Mouse (Mus musculus) embryo, embryonic 10.5 days (tissue): ENCODE measurements around the gene BC030499.

Experiments
- DNase-seq: peaks from one replicate; pipeline ENCODE4 v3.0.0-alpha.2; 2015; ENCODE audit warnings: low spot score

Gene BC030499

DNA sequence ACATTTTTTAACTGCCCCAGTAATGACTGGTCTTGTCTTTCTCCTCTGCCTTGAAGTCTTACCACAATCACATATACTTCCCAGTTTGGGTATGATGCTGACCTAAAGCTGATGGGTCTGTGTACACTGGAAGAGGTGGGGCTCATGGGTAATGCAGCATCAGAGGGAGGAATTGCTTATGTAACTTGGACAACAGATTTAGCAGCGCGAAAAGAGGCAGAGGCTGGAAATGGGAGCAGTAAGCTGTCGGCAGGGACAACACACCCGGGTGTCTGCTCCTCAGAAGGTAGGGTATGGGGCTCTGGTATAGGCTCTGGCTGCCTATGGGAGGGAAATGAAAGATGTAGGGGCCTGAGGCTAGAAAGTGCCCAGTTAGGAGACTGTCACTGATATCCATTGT lies at the start of gene BC030499:
Gene BC030499 (plus strand): TSS at position 188 of the 400 bp plus-strand sequence.
- DNase-seq = no peak

DNA sequence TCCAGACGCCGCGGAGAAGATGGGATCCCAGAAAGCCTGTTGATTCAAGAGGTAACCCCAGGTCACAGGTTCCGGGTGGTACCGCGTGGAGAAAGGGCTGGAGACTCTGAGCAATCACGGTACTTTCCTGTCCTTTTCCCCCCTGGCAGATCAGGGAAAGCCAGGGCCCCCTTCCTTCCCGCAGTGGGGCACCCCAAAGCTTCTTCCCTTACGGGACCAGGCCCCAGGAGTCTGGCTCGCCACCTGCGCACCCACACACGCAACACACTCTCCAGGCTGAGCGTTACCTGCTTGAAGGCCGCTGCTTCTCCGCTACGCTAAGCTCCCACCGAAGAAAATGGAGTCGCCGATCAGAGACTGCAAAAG lies 45.4 kb upstream of the BC030499 start:
- no peak for DNase-seq

DNA sequence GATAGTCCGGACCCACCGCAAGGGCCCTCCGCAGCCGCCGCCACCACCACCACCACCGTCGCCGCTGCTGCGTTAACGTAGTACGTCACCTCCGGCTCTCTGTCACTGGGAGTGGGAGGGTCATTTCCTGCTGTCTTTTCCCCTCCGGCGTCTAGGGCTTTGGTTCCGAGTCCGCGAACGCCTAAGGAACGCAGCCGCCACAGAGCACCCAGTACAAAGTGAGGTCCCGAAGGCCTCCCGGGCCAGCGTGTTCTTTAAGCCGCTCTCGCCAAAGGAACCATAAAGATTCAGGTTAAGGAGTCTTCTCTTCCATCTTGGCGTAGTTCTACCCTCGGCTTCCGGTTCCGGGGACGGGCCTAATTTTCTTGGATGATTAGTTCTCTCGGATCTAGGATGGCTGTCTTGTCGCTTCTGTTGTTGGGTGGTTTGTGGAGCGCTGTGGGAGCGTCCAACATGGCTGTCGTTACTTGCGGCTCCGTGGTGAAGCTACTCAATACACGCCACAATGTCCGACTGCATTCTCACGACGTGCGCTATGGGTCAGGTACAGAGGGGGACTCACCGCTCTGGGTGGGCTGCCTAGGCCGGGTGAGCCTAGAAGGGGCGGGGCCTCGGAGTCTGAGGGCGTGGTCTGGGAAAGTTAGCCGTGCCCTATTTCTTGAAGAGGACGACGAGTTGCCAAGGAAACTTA lies 44.9 kb upstream of the BC030499 start, which contains the start of the genes Sdf2 and Supt6:
Gene Sdf2 (plus strand): TSS at position 120 of the 691 bp plus-strand sequence.
Gene Supt6 (minus strand): TSS at position 361 of the 691 bp plus-strand sequence.
- peak; percentile 96 for DNase-seq

DNA sequence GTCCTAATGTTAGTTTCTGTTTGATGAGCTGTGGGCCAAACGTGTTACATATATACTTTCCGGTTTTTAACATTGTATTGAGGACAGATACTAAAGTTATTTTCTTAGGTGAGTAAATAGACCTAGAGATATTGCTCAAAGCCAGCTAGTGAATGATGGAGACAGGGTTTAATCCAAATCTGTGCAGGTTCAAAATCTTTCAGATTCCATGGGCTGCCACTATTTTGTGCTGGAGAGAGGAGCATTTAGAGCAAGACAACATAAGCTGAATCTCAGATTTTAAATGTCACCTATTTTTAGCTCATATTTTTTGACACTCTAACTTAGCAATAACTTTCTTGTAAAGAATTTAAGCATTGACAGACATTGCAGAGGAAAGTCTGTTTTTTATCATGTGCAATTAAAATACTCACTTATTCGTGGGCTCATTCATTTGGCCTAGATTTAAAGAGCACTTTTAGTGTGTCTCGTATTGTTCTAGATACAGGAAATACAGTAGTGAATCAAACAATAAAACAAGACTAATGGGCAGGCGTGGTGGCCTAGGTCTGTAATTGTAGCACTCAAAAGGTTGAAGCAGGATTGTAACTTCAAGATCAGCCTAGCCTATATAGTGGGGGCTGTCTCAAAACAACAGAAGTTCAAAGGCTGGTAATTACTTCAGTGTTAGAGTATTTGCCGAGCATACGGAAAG lies 44.2 kb upstream of the BC030499 start:
- DNase-seq = no peak

DNA sequence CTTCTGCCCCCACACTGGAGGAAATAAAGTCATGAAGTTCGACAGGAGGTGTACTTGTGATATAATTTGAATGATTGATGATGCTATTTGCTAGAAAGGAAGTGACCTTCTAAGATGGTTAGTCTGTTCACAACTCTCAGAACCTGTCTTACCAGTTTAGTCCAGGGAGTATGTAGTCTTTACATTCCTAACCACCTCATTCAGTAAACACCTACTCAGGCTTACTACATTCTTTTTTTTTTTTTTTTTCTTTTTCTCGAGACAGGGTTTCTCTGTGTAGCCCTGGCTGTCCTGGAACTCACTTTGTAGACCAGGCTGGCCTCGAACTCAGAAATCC lies 43.7 kb upstream of the BC030499 start:
- no peak for DNase-seq

DNA sequence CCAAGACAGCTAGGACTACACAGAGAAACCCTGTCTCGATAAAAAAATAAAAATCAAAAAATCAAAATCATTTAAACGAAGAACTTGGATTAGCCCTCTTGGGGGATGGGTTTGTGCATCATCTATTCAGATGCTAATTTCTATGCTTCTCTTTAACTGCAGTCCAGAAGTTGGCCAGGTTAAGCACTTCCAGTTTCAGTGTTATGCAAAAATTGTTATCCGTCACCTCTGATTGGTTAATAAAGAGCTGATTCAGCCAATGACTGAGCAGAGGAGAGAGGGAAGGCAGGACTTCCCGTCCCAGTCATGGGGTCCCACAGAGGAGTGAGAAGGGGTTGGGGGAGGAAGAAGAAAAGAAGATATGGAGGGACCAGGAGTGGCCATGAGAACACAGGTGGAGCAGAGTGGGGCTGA lies 42.9 kb upstream of the BC030499 start:
- peak; percentile 35 for DNase-seq

DNA sequence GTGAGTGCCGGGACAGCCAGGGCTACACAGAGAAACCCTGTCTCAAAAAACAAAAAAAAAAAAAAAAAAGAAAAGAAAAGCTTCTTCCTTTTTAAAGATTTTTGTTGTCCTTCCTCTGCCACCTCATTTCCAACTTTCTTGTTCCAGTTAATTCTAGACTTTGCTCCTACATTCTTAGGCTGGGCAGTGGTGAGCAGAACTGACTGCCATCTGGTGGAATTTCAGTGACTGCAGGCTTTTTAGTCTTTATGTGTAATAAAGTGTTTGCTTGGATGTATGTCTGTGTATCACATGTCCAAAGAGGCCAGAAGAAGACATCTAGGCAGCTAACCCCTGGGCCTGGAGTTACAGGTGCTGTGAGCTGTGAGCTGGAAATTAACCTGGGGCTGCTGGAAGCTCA lies 34.0 kb upstream of the BC030499 start:
- DNase-seq = no peak

DNA sequence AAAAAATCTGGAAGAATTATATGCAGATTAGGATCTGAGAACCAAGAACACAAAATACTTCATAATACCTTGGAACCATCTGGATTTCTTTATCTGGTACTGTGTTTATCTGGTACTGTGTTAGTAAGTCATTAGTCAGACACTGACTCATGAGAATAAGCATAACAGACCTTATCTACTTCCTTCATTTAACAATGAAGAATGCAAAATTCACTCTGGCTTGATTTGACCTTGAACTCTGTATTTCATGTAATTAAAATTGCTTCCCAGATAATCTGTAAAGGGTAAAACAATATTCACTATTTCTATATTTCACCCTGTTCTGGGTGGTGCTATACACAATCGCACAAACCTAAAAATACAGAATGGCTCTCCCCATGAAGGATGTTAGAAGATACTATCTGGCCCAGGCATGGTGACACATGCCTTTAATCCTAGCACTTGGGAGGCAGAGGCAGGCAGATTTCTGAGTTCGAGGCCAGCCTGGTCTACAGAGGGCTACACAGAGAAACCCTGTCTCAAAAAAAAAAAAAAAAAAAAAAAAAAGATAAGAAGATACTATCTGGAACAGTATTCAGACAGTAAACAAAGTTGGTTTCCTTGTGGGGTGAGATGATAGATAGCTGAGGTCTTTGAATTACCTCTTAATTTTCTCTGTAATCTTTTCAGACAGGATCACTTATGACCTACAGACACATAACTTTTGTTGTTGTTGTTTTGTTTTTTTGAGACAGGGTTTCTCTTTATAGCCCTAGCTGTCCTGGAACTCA lies 30.0 kb upstream of the BC030499 start:
- DNase-seq = no peak

DNA sequence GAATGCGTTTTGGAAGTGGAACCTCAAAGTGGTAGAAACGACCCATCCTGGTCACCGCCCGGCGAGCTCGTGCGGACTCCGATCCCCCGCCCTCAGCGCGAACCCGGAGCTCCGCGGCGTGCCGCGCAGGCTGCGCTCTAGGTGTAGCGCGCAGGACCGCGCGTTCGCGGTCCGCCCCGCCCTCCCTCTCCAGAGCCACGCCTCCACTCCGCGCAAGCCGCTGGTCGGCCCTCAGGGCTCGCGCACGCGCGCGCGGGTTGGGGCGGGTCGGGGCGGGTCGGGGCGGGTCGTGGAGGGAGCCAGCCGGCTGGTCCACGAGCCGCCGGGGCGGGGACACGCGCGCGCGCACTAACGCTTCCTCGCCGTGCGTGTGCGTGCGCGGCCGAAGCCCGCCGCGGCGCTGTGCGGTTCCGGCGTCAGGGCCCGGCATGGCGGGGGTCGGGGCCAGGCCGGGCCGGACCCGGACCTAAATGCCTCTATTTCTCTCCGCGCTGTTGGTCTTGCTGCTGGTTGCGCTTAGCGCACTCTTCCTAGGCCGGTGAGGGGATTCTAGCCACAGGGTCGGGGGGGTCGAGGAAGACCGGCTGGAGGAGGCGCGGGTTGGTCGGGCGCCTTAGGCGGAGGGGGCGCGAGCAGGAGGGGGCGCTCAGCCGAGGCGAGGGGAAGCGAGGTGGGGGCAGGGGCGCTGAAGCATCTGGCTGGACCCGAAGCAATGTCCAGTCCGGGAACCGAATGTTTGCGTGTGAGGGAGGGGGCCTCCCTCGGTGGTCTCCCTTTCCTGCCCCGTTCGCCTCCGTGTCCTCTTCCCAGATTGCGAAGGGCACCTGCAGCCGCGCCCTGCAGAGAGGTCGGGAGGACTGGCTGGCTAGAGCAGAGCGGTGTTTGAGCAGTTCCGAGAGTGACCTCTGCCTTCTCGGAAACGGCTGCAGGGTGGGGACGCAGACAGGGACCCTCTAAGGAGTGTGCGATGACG lies 29.0 kb upstream of the BC030499 start, which contains the start of gene 2610507B11Rik:
Gene 2610507B11Rik (plus strand): TSS at position 373 of the 973 bp plus-strand sequence.
- peak; percentile 93 for DNase-seq

DNA sequence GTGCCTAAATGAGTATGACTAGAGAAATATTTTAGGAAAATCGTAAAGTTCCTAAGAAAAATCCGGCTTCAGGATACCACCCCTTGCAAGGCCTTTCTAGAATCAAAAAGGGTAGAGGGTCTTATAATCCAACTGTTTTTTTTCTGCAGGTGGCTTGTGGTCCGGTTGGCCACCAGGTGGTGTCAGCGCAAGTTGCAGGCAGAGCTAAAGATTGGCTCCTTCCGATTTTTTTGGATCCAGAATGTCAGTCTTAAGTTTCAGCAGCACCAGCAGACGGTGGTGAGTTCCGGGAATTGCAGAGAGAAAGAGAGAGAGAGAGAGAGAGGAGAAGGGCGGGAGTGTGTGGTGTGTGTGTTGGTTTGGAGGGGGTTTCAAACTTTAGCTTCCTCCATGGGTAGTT lies 28.1 kb upstream of the BC030499 start:
- peak; percentile 82 for DNase-seq

DNA sequence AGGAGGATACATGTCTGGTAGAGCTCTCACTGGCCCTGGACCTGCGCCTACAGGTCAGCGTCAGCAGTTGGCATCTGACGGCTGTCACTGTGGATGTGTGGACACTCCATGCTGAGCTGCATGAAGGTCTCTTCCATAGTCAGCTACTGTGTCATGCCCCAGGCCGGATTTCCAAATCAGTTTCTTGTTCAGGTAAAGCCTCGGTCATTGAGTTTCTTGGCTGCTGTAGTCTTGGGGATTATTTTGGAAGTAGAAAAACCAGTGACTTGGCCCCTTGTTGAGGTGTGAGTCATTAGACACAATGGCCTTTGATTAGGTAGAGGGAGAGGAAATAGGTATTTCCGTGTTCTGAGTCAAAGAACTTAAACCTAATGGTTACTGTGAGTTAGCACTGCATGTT lies 25.1 kb upstream of the BC030499 start:
- no peak for DNase-seq

DNA sequence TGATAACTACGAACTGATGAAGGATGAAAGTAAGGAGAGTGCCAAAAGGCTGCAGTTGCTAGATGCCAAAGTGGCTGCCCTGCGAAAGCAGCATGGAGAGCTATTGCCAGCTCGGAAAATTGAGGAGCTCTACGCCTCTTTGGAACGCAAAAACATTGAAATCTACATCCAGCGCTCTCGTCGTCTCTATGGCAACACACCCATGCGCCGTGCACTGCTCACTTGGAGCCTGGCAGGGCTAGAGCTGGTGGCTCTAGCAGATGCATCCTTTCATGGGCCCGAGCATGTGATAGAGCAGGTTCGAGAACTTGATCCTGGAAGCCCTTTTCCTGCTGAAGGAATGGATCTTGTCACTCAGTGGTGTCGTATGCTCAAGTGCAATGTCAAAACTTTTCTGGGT lies 18.7 kb upstream of the BC030499 start:
- DNase-seq = no peak

DNA sequence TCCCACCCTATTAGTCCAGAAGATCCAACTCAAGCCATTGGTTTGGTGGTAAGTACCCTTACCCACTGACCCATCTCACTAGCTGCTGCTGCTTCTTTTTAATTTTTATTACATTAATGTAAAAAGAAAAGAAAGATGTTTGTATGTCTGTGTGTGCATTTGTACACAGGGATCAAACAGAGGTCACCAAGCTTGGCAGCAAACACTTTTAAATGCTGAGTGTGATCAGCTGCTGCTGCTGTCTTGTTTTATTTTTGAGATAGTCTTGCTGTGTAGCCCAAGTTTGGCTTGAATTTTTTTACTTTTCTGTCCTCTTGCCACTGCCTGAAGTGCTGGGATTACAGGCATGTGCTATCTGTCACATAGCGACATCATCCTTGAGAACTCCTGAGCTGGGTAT lies 15.0 kb upstream of the BC030499 start:
- no peak for DNase-seq

DNA sequence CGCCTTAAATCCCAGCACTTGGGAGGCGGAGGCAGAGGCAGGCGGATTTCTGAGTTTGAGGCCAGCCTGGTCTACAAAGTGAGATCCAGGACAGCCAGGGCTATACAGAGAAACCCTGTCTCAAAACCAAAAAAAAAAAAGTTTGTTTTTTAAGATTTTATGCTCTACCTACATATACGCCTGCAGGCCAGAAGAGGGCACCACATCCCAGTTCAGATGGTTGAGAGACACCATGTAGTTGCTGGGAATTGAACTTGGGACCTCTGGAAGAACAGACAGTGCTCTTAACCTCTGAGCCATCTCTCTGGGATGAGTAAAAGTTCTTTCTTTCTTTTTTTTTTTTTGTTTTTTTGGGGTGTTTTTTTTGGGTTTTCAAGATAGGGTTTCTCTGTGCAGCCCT lies 14.5 kb upstream of the BC030499 start:
- peak; percentile 13 for DNase-seq

DNA sequence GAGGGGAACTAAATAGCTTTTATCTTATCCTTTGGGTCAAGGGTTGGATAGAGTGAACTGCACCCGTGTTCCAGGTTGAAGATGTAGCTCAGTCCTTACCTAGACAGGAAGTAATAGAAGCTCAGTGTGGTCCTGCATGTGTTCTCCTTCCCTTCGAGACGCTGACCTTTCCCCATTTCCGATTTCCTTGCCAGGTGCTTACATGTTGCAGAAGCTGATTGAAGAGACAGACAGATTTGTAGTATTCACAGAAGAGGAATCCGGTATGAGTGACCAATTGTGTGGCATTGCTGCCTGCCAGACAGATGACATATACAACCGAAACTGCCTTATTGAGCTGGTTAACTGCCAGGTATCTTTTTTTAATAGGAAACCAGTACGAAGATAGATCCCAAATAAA lies 11.8 kb upstream of the BC030499 start:
- DNase-seq = no peak

DNA sequence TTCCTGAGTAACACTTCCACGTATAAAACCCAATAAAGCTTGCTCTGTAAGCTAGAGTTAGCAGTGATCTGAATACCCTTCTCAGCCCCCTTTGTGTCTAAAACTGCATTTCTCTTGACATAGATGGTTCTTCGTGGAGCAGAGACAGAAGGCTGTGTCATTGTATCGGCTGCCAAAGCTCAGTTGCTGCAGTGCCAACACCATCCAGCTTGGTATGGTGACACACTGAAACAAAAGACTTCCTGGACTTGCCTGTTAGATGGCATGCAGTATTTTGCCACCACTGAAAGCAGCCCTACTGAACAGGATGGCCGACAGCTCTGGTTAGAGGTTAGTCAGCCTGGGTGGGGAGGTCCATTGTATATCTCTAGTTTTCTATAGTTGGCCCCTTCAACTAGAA lies 11.1 kb upstream of the BC030499 start:
- no peak for DNase-seq

DNA sequence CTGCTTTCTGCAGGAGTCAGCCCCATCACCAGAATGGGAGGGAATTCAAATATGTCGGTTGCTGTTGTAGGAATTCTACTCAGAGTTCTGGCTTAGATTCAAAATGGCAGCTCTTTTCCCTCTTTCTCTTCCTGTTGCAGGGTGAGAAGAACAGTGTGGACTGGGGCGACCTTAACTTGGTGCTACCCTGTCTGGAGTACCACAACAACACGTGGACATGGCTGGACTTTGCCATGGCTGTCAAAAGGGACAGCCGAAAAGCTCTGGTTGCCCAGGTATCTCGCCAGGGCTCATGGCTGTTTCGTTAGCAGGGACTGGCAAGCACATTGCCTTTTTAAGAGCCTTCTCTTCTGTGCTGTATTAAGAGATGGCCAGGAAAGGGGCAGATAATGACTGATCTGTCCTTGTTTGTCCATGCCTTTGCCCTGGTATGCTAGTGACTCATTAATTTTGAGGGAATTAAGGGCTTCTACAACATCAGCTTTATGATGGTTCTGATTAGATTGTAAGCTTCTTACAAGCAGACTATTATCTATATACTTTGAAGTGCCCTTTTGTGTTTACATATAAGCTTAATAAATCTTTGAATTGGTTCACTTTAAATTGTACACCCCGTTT lies 1.4 kb upstream of the BC030499 start:
- no peak for DNase-seq

DNA sequence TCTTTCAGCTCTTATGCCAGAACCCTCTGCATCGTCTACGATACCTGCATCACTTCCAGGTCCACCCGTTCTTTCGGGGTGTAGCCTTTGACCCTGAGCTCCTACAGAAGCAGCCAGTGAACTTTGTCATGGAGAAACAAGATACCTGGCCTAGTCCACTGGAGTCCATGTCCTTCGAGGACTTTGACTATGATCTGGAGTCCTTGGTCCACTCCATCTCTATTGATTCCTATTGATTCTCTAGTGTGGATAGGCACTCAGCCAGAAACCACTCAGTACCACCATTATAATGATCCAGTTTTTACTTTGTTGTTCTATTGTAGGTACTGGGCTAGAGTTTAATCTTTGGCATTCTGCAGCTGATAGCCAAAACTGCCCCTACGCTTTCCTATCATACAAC lies 3.9 kb downstream of the BC030499 start:
- DNase-seq = no peak

DNA sequence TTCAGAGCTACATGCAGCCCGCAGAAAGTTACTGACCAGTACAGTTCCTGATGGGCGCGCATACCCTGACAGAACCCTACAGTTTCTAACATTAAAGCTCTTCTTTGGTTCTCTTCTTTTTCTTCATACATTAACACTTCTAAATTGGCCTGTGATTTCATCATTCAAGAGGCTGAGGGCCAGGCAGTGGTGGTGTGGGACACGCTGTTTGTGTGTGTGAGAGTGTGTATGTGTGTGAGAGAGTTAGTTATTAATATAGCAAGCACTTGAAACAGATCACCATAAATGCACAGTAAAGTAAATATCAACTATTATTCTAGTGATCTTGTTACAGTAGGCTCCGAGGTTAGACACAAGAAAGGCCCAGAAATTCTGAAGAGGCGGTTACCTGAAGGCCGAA lies 10.3 kb downstream of the BC030499 start:
- no peak for DNase-seq

DNA sequence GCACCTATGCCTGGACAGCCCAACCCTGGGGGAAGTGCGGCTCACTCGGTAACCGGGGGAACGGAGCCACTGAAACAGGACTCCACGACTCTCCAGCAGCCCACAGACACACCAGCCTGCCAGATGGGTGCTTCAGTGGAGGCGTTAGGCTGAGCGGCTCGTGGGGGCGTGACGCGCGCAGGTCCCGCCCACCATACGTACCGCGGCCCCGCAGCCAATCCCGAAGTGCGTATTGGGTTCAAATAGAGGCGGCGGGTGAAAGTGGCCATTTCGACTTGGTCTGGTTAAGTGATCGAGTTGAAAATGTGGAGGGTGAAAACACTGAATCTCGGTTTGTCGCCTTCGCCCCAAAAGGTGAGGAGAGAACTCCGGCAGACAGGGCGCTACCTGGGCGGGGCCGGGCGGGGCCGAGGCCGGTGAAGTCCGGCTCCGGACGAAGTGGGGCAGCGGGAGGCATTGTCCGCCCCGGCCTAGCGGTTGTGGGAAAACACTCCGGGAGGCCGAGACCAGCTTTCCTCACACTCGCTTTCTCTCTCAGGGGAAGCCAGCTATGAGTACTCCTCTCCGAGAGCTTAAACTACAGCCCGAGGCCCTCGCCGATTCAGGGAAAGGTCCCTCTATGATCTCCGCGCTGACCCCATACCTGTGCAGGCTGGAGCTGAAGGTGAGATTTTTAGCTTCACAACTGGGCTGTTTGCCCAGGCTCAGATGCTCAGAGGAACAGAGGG lies 10.9 kb downstream of the BC030499 start, which contains the start of gene Spag5:
Gene Spag5 (plus strand): TSS at position 173 of the 728 bp plus-strand sequence.
- peak; percentile 95 for DNase-seq
